Mouse (Mus musculus) kidney, embryonic 14.5 days (tissue): ENCODE results near the gene Krt10. TPM values are rescaled to one million over a fixed set of nuclear protein-coding genes. Genes with fewer than 3 reads are reported as not detected.

ENCODE experiments used
- ATAC-seq: fragments of 200-750 bp; cut with Nextera tagmentation; 2 replicates; pipeline ENCODE4 v1.8.0; 2017; ENCODE audit warnings: moderate number of reproducible peaks, mild to moderate bottlenecking, moderate TSS enrichment, moderate library complexity; ENCODE audit not compliant: low FRiP score, low TSS enrichment
- H3K27ac ChIP-seq: fragments of 300-500 bp; sonication (generic); 2 replicates; pipeline ENCODE4 v1.5.1; 2014; ENCODE audit warnings: low read depth, mild to moderate bottlenecking, low read length, moderate library complexity, mixed read lengths
- H3K27me3 ChIP-seq: fragments of 300-500 bp; sonication (generic); 2 replicates; pipeline ENCODE4 v1.6.1; 2014; ENCODE audit warnings: mild to moderate bottlenecking, low read length; ENCODE audit not compliant: control insufficient read depth, insufficient read depth
- H3K36me3 ChIP-seq: fragments of 300-500 bp; sonication (generic); 2 replicates; pipeline ENCODE4 v1.6.1; 2014; ENCODE audit warnings: low read length, mixed read lengths; ENCODE audit not compliant: control insufficient read depth, insufficient read depth
- H3K4me1 ChIP-seq: fragments of 300-500 bp; sonication (generic); 2 replicates; pipeline ENCODE4 v1.6.1; 2014; ENCODE audit warnings: low read length, mixed read lengths; ENCODE audit not compliant: control insufficient read depth, insufficient read depth
- H3K4me2 ChIP-seq: fragments of 300-500 bp; sonication (generic); replicated peaks from 2 replicates; pipeline ENCODE4 v1.6.1; 2014; ENCODE audit warnings: low read depth, mild to moderate bottlenecking, low read length
- H3K4me3 ChIP-seq: fragments of 300-500 bp; sonication (generic); 2 replicates; pipeline ENCODE4 v1.5.1; 2014; ENCODE audit warnings: mild to moderate bottlenecking, low read length
- H3K9ac ChIP-seq: fragments of 300-500 bp; sonication (generic); 2 replicates; pipeline ENCODE4 v1.6.1; 2014; ENCODE audit warnings: low read depth, mild to moderate bottlenecking, low read length, moderate library complexity
- H3K9me3 ChIP-seq: fragments of 300-500 bp; sonication (generic); 2 replicates; pipeline ENCODE4 v1.6.1; 2016; ENCODE audit warnings: low read length; ENCODE audit not compliant: control insufficient read depth
- WGBS: fragments of 180-500 bp; shearing (Covaris S2); extraction: QIAGEN DNeasy Blood & Tissue Kit; methylation state at CpG from one replicate; pipeline ENCODE4 v1.1.7; 2014; 5-methylcytosine and 5-hydroxymethylcytosine counted together
- polyA plus RNA-seq: library from polyadenylated mRNA; unstranded; fragments of >200 nt; fragmentation: Nextera tagmentation; extraction: Ambion mirVana; gene quantifications from 2 replicates; pipeline ENCODE4 v1.2.1, GENCODE M21; 2014

Krt10 gene
- polyA plus RNA-seq, 1 experiment from 2014 or later, result 31.3 TPM

DNA sequence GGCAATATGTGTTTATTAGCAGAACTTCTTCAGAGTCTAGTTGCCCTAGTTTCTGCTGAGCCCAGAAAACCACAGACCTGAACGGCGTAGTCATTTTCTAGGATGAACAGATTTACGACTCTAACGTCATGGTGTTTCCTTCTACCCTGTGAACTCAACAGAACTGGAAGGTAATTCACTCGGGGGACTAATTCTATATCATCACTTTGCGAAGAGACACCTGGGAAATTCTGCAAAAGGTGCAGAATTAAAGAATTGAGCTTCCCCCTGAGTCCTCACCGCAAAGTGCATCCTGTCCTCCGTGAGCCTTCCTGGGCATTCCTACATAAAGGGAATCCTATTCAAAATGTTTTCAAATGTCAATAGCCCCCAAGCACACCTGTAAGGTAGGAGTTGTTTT is 27.7 kb downstream of the Krt10 start:
- 71% methylated on average over 8 of the region's 8 CpGs for WGBS
- Histone ChIP-seq H3K27me3 (peaks cover under 1% of the 10 kb centered on the region; the same call in 1 of the 2 replicates), H3K27ac (no peak overlapping the region), H3K36me3 (no peaks in the 10 kb centered on the region), H3K4me3 (no peak overlapping the region), H3K4me1 (no peaks in the 10 kb centered on the region), H3K9ac (no peak overlapping the region), H3K9me3 (no peaks in the 10 kb centered on the region), H3K4me2 (no peak overlapping the region)
- ATAC-seq, result no peak

DNA sequence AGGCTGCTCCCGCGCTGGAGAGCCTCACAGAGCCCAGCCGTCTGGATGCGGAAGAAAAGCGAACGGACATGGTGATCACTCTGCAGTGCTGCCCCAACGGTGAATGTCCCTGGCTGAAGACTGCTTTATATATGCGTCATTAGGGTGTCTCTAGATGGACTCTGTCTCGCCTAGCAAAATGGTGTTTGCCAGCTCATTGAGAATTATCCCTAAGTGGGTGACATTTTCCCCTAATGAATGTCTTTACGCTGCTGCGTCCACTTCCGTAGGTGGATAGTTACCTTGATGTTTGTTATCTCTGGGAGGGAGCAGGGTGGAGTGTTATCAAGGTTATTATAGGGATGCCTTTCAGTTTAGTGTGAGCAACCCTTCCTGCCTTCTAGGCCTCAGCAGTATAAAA is 38.2 kb downstream of the Krt10 start, which contains the start of gene Krt27:
TSS of gene Krt27 (minus strand) at position 101 of the 400 bp plus-strand sequence.
- 70% methylated on average over 12 of the region's 12 CpGs for WGBS
- H3K9ac ChIP-seq, result no peak within 1 kb of the TSS

DNA sequence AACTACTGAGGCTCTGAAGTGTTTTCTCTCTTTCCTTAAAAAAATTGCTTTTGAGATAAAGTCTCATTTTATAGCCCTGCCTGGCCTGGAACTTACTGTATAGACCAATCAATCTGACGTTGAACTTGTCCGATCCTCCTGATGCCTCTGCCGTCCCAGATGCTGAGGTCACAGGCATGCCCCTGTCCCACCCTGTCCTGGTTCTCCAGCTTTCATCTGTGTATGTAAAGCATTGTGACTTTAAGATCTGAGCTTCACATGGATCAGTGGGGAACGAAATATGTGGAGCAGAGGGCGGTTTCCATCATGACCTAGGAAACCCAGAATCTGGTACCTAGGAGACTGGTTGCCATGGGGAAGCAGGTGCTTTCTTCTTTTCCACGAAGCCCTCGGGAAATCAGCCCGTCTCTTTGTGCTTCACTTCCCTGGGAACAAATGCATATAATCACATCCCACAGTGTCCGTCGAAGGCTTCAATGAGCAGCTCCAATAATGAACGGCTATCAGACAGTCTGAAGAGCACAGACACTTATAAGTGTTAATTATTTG is 49.8 kb downstream of the Krt10 start:
- Histone ChIP-seq H3K27ac (no peak overlapping the region), H3K9me3 (no peaks in the 10 kb centered on the region), H3K9ac (no peak overlapping the region), H3K4me3 (no peak overlapping the region), H3K4me2 (no peak overlapping the region), H3K36me3 (no peaks in the 10 kb centered on the region), H3K27me3 (no peaks in the 10 kb centered on the region), H3K4me1 (no peaks in the 10 kb centered on the region)
- no peak for ATAC-seq
- WGBS, result 77% methylated on average over 11 of the region's 11 CpGs

More for the DNA sequence above, 38.2 kb downstream of the Krt10 start, which contains the start of gene Krt27:
- Histone ChIP-seq H3K4me1 (no peaks in the 10 kb centered on the region), H3K4me3 (no peak within 1 kb of the TSS), H3K27ac (no peak within 1 kb of the TSS), H3K27me3 (no peaks in the 10 kb centered on the region; the same call in 1 of the 2 replicates), H3K9me3 (no peaks in the 10 kb centered on the region), H3K4me2 (no peak within 1 kb of the TSS), H3K36me3 (no peaks in the 10 kb centered on the region)
- ATAC-seq, result no peak

DNA sequence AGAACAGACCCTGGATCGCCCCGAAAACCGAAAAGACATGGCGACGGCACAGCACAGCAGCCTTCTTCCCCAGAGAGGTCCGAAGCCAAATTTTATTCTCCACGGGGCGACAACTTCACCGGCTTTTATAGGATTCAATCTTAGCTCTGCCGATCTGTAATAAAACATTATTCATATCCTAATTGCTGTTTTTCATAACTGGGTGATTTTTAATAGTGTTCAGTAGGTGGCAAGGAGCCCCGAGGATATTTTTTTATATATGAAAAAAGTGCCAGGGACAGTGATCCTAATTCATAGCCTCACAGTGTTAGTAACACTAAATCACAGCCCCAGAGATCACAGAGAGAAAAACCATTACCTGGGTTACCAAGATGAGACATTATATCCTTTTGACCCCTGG is 51.3 kb downstream of the Krt10 start, which contains the start of gene Krt26:
TSS of gene Krt26 (minus strand) at position 101 of the 400 bp plus-strand sequence.
- Histone ChIP-seq H3K4me1 (no peaks in the 10 kb centered on the region), H3K36me3 (no peaks in the 10 kb centered on the region), H3K27me3 (no peaks in the 10 kb centered on the region), H3K9me3 (no peaks in the 10 kb centered on the region), H3K4me2 (no peak within 1 kb of the TSS), H3K4me3 (no peak within 1 kb of the TSS), H3K9ac (no peak within 1 kb of the TSS), H3K27ac (no peak within 1 kb of the TSS)
- no peak for ATAC-seq
- WGBS, result 94% methylated on average over 11 of the region's 11 CpGs

Other genes with a start within 250 kb of the Krt10 start
- 0.13 TPM in 1 of 2 replicates, not detected in the other for gene Ccr7, start 234.3 kb downstream of the Krt10 start, polyA plus RNA-seq
- gene Smarce1, start 158.3 kb downstream of the Krt10 start, polyA plus RNA-seq, result 190 and 229 TPM in 2 replicates
- 0.11 and 0.51 TPM in 2 replicates for gene Krt222, start 145.3 kb downstream of the Krt10 start, polyA plus RNA-seq
- gene Krt24, start 104.1 kb downstream of the Krt10 start, polyA plus RNA-seq, result not detected in 2 replicates
- gene Krt25, start 66.4 kb downstream of the Krt10 start, polyA plus RNA-seq, result not detected in 2 replicates
- not detected in 2 replicates for gene Krt26, start 51.4 kb downstream of the Krt10 start, polyA plus RNA-seq
- gene Krt27, start 38.3 kb downstream of the Krt10 start, polyA plus RNA-seq, result not detected in 2 replicates
- 0.18 TPM in 1 of 2 replicates, not detected in the other for gene Krt28, start 14.5 kb downstream of the Krt10 start, polyA plus RNA-seq
- gene Krt12, start 32.9 kb upstream of the Krt10 start, polyA plus RNA-seq, result not detected in 2 replicates
- gene Krt20, start 48.8 kb upstream of the Krt10 start, polyA plus RNA-seq, result 0.22 and 0.36 TPM in 2 replicates
- gene Krt23, start 103.8 kb upstream of the Krt10 start, polyA plus RNA-seq, result 24.7 and 33.3 TPM in 2 replicates
- 0.43 and 0.69 TPM in 2 replicates for gene Krt39, start 132.0 kb upstream of the Krt10 start, polyA plus RNA-seq
- not detected in 2 replicates for gene Krt40, start 153.8 kb upstream of the Krt10 start, polyA plus RNA-seq
- gene Krtap3-3, start 161.5 kb upstream of the Krt10 start, polyA plus RNA-seq, result not detected in 2 replicates
- gene Krtap3-2, start 167.5 kb upstream of the Krt10 start, polyA plus RNA-seq, result not detected in 2 replicates
- not detected in 2 replicates for gene Gm11939, start 170.1 kb upstream of the Krt10 start, polyA plus RNA-seq
- gene Krtap3-1, start 177.3 kb upstream of the Krt10 start, polyA plus RNA-seq, result not detected in 2 replicates
- not detected in 2 replicates for gene Krtap1-5, start 191.7 kb upstream of the Krt10 start, polyA plus RNA-seq
- gene Krtap1-4, start 194.3 kb upstream of the Krt10 start, polyA plus RNA-seq, result not detected in 2 replicates
- gene Krtap1-3, start 202.0 kb upstream of the Krt10 start, polyA plus RNA-seq, result not detected in 2 replicates
- gene Krtap9-3, start 208.7 kb upstream of the Krt10 start, polyA plus RNA-seq, result not detected in 2 replicates
- not detected in 2 replicates for gene Gm11938, start 213.9 kb upstream of the Krt10 start, polyA plus RNA-seq
- not detected in 2 replicates for gene Gm11937, start 220.8 kb upstream of the Krt10 start, polyA plus RNA-seq
- gene Krtap2-4, start 225.5 kb upstream of the Krt10 start, polyA plus RNA-seq, result not detected in 2 replicates
- gene Gm11562, start 231.1 kb upstream of the Krt10 start, polyA plus RNA-seq, result not detected in 2 replicates
- gene Krtap4-1, start 238.9 kb upstream of the Krt10 start, polyA plus RNA-seq, result not detected in 2 replicates
- not detected in 2 replicates for gene Krtap4-2, start 245.7 kb upstream of the Krt10 start, polyA plus RNA-seq